Mouse (Mus musculus) neutrophil, adult 5-6 weeks (primary cell): ENCODE data around the gene Abhd6. TPM values are rescaled to one million over a fixed set of nuclear protein-coding genes. Genes with fewer than 3 reads are reported as not detected.

Experiments
- ATAC-seq: fragments of 151-379, 151-347 bp; 2 replicates; pipeline ENCODE4 v1.8.0; 2017; ENCODE audit warnings: mild to moderate bottlenecking, moderate TSS enrichment; ENCODE audit not compliant: insufficient number of reproducible peaks, poor library complexity, low FRiP score, severe bottlenecking; ENCODE audit errors: extremely low read depth
- total RNA-seq: library from RNA; stranded (forward); fragments of 200-1000 nt; gene quantifications from 2 replicates; pipeline ENCODE4 v1.2.3, GENCODE M21; 2017

Gene Abhd6
- total RNA-seq, 1 experiment from 2014 or later, result 7.2 TPM

GRCm38 (mm10) chr14:8045187-8045846 is 42.6 kb downstream of the Abhd6 start:
- no peak for ATAC-seq

GRCm38 (mm10) chr14:8046839-8047238 is 44.1 kb downstream of the Abhd6 start:
- ATAC-seq, result no peak

- no peak for ATAC-seq
These were observed 46.6 kb downstream of the Abhd6 start for GRCm38 (mm10) chr14:8049334-8049733.

GRCm38 (mm10) chr14:8051869-8052268 is 49.2 kb downstream of the Abhd6 start:
- ATAC-seq, result no peak

DNA sequence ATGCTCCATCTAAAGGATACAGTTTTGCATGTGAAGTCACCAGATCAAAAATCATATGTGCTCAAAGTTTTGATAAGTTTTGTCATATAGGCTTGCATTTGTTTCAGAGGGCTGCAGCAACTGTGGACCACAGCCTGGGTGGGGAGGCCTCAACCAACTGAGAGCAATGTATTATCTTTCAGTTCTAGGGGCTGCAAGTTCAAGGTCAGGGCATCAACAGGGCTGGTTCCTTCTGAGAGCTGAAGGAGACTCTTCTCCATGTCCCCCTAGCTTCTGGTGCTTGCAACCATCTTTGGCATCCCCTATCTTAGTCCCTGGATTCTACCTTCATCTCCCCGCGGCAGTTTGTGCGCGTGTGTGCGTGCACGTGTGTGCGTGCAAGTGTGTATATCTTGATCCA is 50.0 kb downstream of the Abhd6 start:
- no peak for ATAC-seq

DNA sequence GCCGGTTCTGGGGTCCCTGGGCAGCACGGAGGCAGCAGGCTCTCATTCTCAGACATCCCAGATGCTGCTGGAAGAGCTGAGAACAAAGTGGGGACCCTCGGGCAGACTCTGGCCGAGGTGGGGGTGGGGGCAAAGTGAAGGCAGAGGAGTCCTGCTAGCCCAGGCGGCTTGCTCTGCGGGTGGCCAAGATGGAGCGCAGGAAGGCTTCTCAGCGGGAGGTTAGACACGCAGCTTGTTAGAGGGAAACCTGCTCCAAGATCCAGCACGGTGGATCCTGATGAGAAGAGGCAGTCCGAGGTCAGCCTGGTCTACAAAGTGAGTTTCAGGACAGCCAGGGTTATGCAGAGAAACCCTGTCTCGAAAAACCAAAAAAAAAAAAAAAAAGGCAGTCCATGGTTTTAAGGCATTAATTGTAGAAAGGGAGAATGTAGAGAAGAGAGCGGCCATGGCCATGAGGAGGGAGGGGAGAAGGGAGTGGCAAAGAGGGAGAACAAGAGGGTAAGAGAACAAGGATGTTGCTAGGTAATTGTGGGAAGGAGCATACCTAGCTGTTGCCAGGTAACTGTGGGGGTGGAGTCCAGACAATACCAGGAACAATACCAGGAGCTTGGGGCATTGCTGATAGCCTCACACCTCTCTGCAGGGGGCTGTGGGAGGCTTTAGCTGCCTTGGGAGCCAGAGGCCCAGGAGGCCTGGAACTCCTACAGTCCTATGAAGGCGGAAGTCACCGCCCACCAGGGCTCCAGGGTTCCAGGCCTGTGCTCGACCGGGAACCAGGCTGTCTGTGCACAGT is 51.8 kb downstream of the Abhd6 start:
- ATAC-seq, result no peak

DNA sequence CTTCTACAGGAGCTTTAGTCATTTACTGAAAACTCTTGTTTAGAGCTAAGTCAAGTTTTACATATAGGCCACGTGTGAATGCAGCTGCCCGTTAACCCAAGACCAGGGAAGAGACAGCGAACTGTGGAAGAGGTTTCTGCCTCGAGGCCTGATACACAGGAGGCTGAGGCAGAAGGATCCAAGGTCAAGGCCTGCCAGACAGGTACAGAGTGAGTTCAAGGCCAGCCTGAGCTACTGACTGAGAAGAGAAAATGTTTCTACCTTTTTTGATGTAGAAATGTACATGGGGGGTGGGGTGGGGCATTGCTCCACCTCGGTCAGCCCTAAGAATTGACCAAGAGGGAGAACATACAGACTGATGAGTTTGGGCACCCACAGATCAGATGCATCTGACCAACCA is 53.4 kb downstream of the Abhd6 start:
- no peak for ATAC-seq

- ATAC-seq, result no peak
These were observed 57.2 kb downstream of the Abhd6 start for GRCm38 (mm10) chr14:8059938-8060337.

- no peak for ATAC-seq
These were observed 59.4 kb downstream of the Abhd6 start for GRCm38 (mm10) chr14:8062076-8062475.

- no peak for ATAC-seq
These were observed 60.0 kb downstream of the Abhd6 start for GRCm38 (mm10) chr14:8062537-8063301.

GRCm38 (mm10) chr14:8063835-8064785 is 61.4 kb downstream of the Abhd6 start:
- ATAC-seq, result no peak

GRCm38 (mm10) chr14:8080165-8080679 is 77.5 kb downstream of the Abhd6 start, which contains the start of gene Rpp14:
Gene Rpp14 (plus strand): TSS chr14:8080367.
- ATAC-seq, result peak; percentile 98

GRCm38 (mm10) chr14:8080718-8081117 is 78.0 kb downstream of the Abhd6 start:
- ATAC-seq, result no peak

DNA sequence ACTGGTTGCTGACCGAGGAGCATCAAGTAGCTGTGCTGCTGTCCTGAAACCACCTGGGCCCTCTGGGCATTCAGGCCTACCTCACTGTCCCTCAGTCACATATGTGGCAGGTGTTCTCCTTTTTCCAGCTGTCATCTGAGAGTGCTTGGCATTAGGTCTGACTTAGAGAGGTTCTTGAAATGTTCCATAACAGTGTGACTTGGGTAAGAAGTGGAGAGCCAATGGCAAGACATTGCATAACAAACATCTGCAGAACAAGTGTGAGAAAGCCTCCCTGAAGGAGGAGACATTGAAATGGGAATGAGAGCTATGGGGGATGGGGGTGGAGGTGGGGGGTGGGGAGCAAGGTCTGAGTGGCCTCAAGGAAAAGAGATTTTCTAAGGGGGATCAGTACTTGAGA is 80.2 kb downstream of the Abhd6 start:
- ATAC-seq, result no peak

DNA sequence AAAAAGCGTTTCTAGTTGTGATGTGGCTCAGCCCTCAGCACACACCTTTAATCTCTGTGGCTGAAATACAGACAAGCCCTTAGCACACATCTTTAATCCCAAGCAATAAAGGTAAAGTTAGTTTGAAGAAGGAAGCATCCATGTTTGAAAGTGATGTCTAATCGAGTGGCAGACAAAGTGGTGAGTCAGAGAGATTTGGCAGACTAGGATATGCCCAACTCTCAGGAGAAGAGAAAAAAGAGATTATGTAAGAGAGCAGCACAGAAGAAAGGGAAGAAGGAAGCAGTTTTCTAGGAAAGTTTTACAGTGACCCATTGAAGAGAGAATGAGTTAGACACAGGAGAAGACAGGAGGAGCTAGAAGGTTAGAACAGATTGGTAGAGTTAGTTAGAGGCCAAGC is 86.3 kb downstream of the Abhd6 start:
- no peak for ATAC-seq

GRCm38 (mm10) chr14:8092573-8092972 is 89.9 kb downstream of the Abhd6 start:
- peak; percentile 57; the same call in 1 of the 2 replicates for ATAC-seq

- peak; percentile 47; the same call in 1 of the 2 replicates for ATAC-seq
These were observed 90.7 kb downstream of the Abhd6 start for GRCm38 (mm10) chr14:8093427-8093826.

DNA sequence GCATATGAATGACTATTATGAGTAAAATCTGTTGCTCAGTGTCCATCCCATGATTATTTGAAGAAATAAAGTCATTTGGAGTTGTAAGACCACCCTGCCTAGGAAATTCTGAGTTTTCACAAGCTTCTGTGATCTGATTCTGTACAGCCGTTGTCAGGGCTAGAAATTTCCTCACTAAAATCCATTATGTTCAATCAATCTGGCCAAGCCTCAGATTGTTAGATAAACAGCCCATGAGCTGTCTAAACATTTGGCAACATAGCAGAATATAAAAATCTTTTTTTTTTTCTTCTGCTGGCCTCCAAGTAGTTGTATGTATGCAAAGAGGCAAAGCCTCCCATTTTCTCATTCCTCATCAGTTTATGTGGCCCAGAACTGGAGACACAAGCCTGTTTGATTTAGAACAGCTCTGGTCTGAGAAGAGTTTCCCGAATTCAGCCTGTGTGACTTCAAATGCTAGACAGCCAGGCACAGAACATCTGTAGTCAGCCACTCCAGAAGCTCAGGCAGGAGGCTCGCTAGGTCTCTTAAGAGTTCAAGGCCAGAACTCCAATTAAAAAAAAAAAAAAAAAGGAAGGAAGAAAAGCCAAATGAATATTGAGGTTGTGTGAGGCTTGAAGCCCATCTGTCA is 92.3 kb downstream of the Abhd6 start:
- ATAC-seq, result no peak
